Mouse (Mus musculus) C2C12 (cell line): ENCODE results near the gene Prtn3. TPM values are rescaled to one million over a fixed set of nuclear protein-coding genes. Genes with fewer than 3 reads are reported as not detected.
A peak's percentile ranks its signal among the peaks of the same experiment; 100 is the strongest.

ENCODE experiments used
- H3K27me3 ChIP-seq: one replicate; pipeline ENCODE4 v1.6.1; 2011; ENCODE audit not compliant: control insufficient read depth, insufficient read depth, insufficient read length
- H3K36me3 ChIP-seq: one replicate; pipeline ENCODE4 v1.6.1; 2011; ENCODE audit not compliant: control insufficient read depth, insufficient read depth
- H3K4me3 ChIP-seq: one replicate; pipeline ENCODE4 v1.5.1; 2011; ENCODE audit warnings: mild to moderate bottlenecking, control low read depth; ENCODE audit not compliant: poor library complexity, insufficient read depth, severe bottlenecking
- H3K79me2 ChIP-seq: one replicate; pipeline ENCODE4 v1.6.1; 2011; ENCODE audit not compliant: control insufficient read depth, insufficient read depth
- H3K79me3 ChIP-seq: one replicate; pipeline ENCODE4 v1.6.1; 2011; ENCODE audit warnings: low read depth, control low read depth
- H3ac ChIP-seq: one replicate; pipeline ENCODE3; 2011; ENCODE audit warnings: low read depth; ENCODE audit not compliant: control insufficient read depth, insufficient read length
- CEBPB ChIP-seq: IDR thresholded peaks from one replicate; pipeline ENCODE4 v1.6.1; 2011; ENCODE audit warnings: low read depth, mild to moderate bottlenecking, control low read depth, moderate library complexity
- CTCF ChIP-seq: IDR thresholded peaks from one replicate; pipeline ENCODE4 v1.5.1; 2011; ENCODE audit not compliant: control insufficient read depth, insufficient read depth, insufficient read length
- FOSL1 ChIP-seq: IDR thresholded peaks from one replicate; pipeline ENCODE4 v1.8.0; 2011; ENCODE audit warnings: mild to moderate bottlenecking, low read length; ENCODE audit not compliant: poor library complexity, insufficient read depth, severe bottlenecking
- MAX ChIP-seq: IDR thresholded peaks from one replicate; pipeline ENCODE4 v1.6.1; 2011; ENCODE audit warnings: mild to moderate bottlenecking, control low read depth
- MYOD1 ChIP-seq: IDR thresholded peaks from one replicate; pipeline ENCODE4 v1.6.1; 2011; ENCODE audit warnings: low read depth; ENCODE audit not compliant: control insufficient read depth, insufficient read length
- MYOG ChIP-seq: IDR thresholded peaks from one replicate; pipeline ENCODE4 v1.6.1; 2011; ENCODE audit not compliant: control insufficient read depth, insufficient read length; ENCODE audit errors: extremely low read depth
- USF1 ChIP-seq: IDR thresholded peaks from one replicate; pipeline ENCODE4 v1.6.1; 2011; ENCODE audit warnings: low read depth, mild to moderate bottlenecking, control low read depth, moderate library complexity
- polyA plus RNA-seq: library from polyadenylated mRNA; unstranded; fragments of >200 nt; fragmentation: generic; extraction: Trizol; gene quantifications from one replicate; pipeline ENCODE4 v1.2.1, GENCODE M21; 2012; ENCODE audit warnings: missing spikeins

The Prtn3 gene
- polyA plus RNA-seq, 1 experiment: not detected

DNA sequence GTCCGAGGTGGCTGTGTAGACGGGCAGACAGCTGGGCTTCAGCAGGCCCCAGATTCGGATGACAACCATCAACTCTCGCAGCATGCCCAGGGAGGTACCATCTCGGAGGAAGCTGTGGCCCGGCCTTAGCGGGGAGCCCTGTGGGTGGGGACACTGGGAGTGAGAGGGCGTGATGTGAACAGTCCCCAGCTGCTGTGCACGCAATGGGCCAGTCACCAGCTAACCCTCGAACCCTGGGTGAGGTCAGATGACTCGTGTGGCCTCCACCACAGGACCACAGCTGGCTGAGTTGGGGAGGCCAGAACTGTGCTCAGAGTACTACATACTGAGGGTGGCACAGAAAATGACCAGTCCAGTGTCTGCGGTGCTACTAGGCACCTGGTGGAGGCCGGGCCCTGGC, 22.5 kb downstream of the Prtn3 start:
- H3K36me3 ChIP-seq: no peaks in the 10 kb centered on the region
- H3K79me2 ChIP-seq: no peaks in the 10 kb centered on the region
- TF ChIP-seq MYOD1: peak; percentile 51
- no peak for TF ChIP-seq USF1

DNA sequence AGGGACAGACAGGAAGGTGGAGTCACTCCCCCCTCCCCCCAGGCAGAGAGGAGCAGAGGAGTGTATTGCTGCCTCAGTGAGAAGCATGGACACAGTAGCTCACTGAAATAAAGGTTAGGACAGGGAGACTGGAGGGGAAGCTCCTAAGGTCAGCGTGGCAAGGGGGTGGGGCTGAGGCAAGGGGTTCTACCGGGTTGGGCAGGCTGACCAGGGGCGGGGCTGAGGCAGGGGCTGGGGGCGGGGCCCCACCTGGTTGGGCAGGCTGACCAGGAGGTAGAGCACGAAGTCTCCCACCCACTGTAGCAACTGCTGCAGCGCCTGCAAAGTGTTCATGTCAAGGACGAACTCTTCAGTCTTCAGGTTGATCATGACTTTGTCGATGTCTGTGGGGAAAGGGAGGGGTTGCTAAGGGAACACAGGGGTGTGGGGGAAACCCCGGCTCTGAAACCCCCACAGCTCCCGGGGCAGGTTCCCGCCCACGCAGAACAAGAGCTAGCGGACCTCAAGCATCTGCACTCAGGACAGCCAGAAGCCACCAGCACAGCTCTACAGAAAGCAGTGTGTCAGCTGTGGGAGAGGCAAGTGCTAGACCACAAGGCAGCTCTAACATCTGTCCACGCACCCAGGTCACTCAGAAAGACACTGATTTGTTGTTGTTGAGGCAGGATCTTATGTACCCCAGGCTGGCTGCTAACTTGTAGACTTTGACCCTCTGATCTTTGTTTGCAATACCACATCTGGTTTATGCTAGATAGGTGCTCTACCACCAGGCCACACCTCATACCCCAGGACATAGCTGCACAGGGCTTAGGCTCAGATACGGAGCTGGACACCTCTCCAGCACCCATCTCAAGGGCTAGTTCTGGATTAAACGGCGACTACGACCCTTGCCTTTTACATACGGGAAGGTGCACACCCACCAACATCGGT, 23.3 kb downstream of the Prtn3 start:
- Histone ChIP-seq H3ac (no peak overlapping the region), H3K27me3 (no peaks in the 10 kb centered on the region), H3K36me3 (peaks cover 6% of the 10 kb centered on the region), H3K79me2 (no peaks in the 10 kb centered on the region), H3K4me3 (no peak overlapping the region), H3K79me3 (no peaks in the 10 kb centered on the region)
- no peak for TF ChIP-seq MAX
- no peak for TF ChIP-seq FOSL1
- TF ChIP-seq MYOD1: no peak
- TF ChIP-seq CEBPB: no peak
- no peak for TF ChIP-seq MYOG
- no peak for TF ChIP-seq USF1
- no peak for TF ChIP-seq CTCF

More for the DNA sequence above, 22.5 kb downstream of the Prtn3 start:
- Histone ChIP-seq H3K27me3 (peaks cover 4% of the 10 kb centered on the region), H3K79me3 (no peaks in the 10 kb centered on the region), H3K4me3 (no peak overlapping the region), H3ac (no peak overlapping the region)

DNA sequence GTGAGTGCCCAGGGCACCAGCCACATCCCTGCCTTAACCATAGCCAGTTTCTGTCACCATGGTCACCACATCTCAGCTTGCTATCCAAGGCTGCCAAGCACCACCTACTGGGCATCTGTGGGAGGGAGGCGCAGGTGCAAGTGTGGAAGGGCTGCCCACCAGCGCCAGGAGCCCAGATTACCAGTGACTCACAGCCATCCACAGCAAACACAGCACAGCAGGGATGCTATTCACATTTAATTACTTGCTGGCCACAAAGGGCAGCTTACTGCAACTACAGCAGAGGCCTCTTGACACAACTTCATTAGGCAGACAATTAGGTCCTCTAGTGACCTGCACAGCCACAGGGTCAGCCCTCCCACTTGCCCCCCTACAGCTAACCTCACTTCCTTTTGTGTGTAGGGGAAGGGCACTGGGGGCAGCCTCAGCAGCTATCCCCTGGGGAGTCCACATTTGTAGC, 26.7 kb downstream of the Prtn3 start:
- Histone ChIP-seq H3K27me3 (no peaks in the 10 kb centered on the region), H3ac (no peak overlapping the region), H3K36me3 (peaks cover 21% of the 10 kb centered on the region), H3K79me3 (no peaks in the 10 kb centered on the region), H3K79me2 (no peaks in the 10 kb centered on the region), H3K4me3 (no peak overlapping the region)
- no peak for TF ChIP-seq CTCF
- TF ChIP-seq CEBPB: no peak
- peak; percentile 89 for TF ChIP-seq MYOD1
- peak; percentile 12 for TF ChIP-seq FOSL1

DNA sequence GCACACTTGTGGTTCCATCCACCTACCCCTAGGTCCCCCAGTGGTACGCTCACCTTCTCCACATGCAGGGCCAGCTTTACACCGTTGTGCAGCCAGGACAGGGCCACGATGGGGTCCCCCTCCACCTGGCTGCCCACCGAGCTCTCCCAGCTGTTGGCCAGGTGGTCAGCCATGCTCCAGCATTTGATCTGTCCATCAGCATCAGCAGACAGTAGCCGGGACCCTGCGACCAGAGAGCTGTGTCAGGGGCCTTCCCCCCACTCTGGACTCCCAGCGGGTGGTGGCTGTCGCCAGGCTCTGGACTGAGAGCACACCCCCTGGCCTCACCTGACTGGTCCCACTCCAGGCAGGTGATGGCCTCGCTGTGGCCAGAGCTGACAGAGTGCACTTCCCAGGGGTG, 32.4 kb downstream of the Prtn3 start:
- Histone ChIP-seq H3K79me2 (peaks cover 4% of the 10 kb centered on the region), H3K4me3 (no peak overlapping the region), H3K36me3 (peaks cover 37% of the 10 kb centered on the region), H3K79me3 (no peaks in the 10 kb centered on the region), H3ac (no peak overlapping the region), H3K27me3 (no peaks in the 10 kb centered on the region)
- TF ChIP-seq FOSL1 (no peak), CTCF (no peak), MAX (no peak), CEBPB (no peak), MYOG (no peak), MYOD1 (no peak), USF1 (no peak)

DNA sequence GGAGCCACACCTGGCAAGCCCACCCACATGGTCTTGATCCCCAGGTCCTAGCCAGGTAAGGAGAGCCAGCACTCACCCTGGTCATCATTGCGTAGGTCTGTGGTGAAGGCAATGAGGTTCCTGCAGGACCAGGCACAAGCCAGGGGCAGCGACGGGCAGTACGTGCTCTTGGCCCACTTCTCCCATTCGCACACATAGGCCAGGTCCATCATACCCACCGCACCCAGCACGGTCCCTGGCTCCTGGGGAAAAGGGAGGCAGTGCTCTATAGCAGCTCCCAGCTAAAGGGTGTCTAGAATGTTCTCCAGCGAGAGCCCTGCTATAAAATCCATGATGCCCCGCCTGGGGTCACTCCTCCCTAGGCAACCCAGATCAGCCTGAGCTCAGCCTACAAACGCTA, 33.1 kb downstream of the Prtn3 start:
- no peak for TF ChIP-seq MYOD1
- no peak for TF ChIP-seq MAX
- TF ChIP-seq FOSL1: no peak
- TF ChIP-seq USF1: no peak
- TF ChIP-seq MYOG: no peak
- no peak for TF ChIP-seq CTCF
- TF ChIP-seq CEBPB: no peak
- peaks cover 4% of the 10 kb centered on the region for H3K79me2 ChIP-seq
- H3K79me3 ChIP-seq: no peaks in the 10 kb centered on the region
- no peak overlapping the region for H3ac ChIP-seq
- H3K4me3 ChIP-seq: no peak overlapping the region
- H3K36me3 ChIP-seq: peaks cover 35% of the 10 kb centered on the region
- H3K27me3 ChIP-seq: no peaks in the 10 kb centered on the region
